Comparison of ENCODE assay signal across 10 mouse cellular contexts in the genomic region with DNA sequence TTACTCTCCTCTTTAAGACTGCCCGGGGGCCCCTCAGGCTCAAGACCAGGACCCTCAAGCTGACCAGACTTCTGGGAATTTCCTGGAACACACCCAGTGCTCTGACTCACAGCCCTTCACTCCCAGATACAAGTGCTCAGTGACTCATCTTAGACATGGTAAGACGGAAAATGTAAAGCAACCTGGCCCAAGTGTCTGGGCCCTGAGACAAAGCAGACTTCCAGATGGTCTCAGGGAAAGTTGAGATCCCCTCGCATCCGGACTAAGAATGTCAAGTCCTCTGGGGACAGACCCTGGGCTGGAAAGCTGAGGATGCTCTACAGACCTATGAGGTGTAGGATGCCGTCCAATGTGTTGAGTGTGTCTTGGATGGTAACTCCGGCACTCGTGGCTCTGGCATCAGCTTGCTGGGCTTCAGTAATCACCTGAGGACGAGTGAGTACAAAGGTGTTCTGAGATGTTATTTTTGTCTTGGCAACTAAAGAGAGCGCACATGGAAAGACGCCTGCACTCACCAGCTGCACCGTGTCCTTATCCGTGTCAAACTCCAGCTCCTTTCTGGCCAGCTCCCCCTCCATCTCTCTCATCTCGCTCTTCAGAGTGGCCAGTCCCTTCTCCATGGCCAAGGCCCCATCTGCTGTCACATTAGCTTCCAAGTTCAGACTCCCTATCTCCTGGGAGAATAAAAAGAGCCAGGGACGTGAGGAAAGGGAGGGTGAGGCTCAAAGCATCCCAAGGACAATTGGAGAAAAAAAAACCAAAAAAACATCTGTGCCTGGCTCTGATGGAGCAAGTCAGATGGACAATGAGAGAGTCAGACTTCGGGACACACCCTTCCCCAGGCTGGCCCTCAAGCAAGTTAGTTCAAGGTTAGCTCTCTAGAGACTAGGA. TPM values are rescaled to one million over a fixed set of nuclear protein-coding genes. Genes with fewer than 3 reads are reported as not detected.
DNase-seq lines count a peak whose midpoint lies in the region; ATAC-seq and TF ChIP-seq lines count a peak whose summit lies in the region.
"Had no signal": no experiment of that assay in that cellular context is flagged by ENCODE, and none has a peak within 500 bp of the region (broad histone marks: within the 10 kb centered on the region; RNA-seq: fewer than 3 reads in every experiment).

No protein-coding gene starts in this region.

- in situ Hi-C loops in Patski (cut with MboI; ENCODE audit: low pct_unique_long_range_greater_than_20kb) = loop anchor here (5.0 kb wide), 1 partner anchor 206 kb away; a partner anchor contains a TSS

- 58% methylated on average over 15 of the region's 15 CpGs for WGBS in intestine, embryonic 15.5 days
- WGBS in liver, embryonic 11.5 days = 77% methylated on average over 15 of the region's 15 CpGs

- H3K4me2 ChIP-seq in intestine, embryonic 15.5 days (replicated peaks) = no peak overlapping the region
- no peak overlapping the region for H3K4me2 ChIP-seq in liver, embryonic 11.5 days
- H3K4me2 ChIP-seq: liver, embryonic 15.5 days; neural tube, embryonic 13.5 days had no signal

- no peak overlapping the region for H3K9ac ChIP-seq in intestine, embryonic 15.5 days
- H3K9ac ChIP-seq in liver, embryonic 11.5 days (ENCODE audit: low read depth, low read length) = no peak overlapping the region
- H3K9ac ChIP-seq: liver, embryonic 15.5 days; neural tube, embryonic 13.5 days had no signal

- POLR2A ChIA-PET in Patski (lab: Charles Lee) = no interaction called here

- H3K4me3 ChIP-seq in intestine, embryonic 15.5 days (replicated peaks) = no peak overlapping the region
- H3K4me3 ChIP-seq in liver, embryonic 11.5 days (ENCODE audit: low read depth, low read length) = no peak overlapping the region
- H3K4me3 ChIP-seq: liver, embryonic 15.5 days; neural tube, embryonic 13.5 days had no signal

- TF ChIP-seq CTCF in Patski (IDR thresholded peaks at IDR 0.05) = no peak

- H3K36me3 ChIP-seq in intestine, embryonic 15.5 days = no peaks in the 10 kb centered on the region
- no peaks in the 10 kb centered on the region for H3K36me3 ChIP-seq in liver, embryonic 11.5 days (ENCODE audit: control insufficient read depth, insufficient read depth, low read length)
- H3K36me3 ChIP-seq: liver, embryonic 15.5 days; neural tube, embryonic 13.5 days had no signal

- peak overlapping the region; percentile 20; the same call in 1 of the 2 replicates for H3K27ac ChIP-seq in intestine, embryonic 15.5 days
- no peak overlapping the region for H3K27ac ChIP-seq in liver, embryonic 11.5 days (ENCODE audit: low read depth, low read length)
- H3K27ac ChIP-seq: liver, embryonic 15.5 days; neural tube, embryonic 13.5 days had no signal

- H3K9me3 ChIP-seq in intestine, embryonic 15.5 days = no peaks in the 10 kb centered on the region
- H3K9me3 ChIP-seq in liver, embryonic 11.5 days (ENCODE audit: control insufficient read depth, low read length) = no peaks in the 10 kb centered on the region
- H3K9me3 ChIP-seq: liver, embryonic 15.5 days; neural tube, embryonic 13.5 days had no signal

- no peaks in the 10 kb centered on the region for H3K27me3 ChIP-seq in Patski
- no peaks in the 10 kb centered on the region for H3K27me3 ChIP-seq in intestine, embryonic 15.5 days (replicated peaks)
- H3K27me3 ChIP-seq in liver, embryonic 11.5 days (replicated peaks; ENCODE audit: control insufficient read depth, insufficient read depth, low read length) = no peaks in the 10 kb centered on the region
- H3K27me3 ChIP-seq: liver, embryonic 15.5 days; neural tube, embryonic 13.5 days had no signal

- CTCF ChIA-PET in Patski (lab: Charles Lee) = interaction anchor here (1.3 to 1.7 kb wide), 2 partner anchors 9 to 86 kb away, joined by 4 read pairs; no protein-coding TSS in a partner anchor

- no peak for ATAC-seq in Patski
- peak; percentile 71 for ATAC-seq in intestine, embryonic 15.5 days
- no peak for ATAC-seq in liver, embryonic 11.5 days (replicated peaks; ENCODE audit: low FRiP score)

- DNase-seq in ES-CJ7 (ENCODE audit: low read depth, low spot score) = peak; percentile 50
- DNase-seq in Patski (ENCODE audit: low read depth, low spot score) = peak; percentile 86
- DNase-seq in gastrocnemius, postnatal 10 days = peak; percentile 29
- no peak for DNase-seq in layer of hippocampus, adult 18-20 months (ENCODE audit: low spot score in 2 of 2)
- DNase-seq in yolk sac, embryonic 10.5 days (ENCODE audit: low spot score) = no peak
- DNase-seq in liver, embryonic 11.5 days (ENCODE audit: low spot score) = no peak
- DNase-seq in spleen, postnatal 36 days (ENCODE audit: low spot score in 2 of 2) = no peak

- 0 out of 2 replicates have a peak, but pooled peaks cover 3% of the 10 kb centered on the region for H3K4me1 ChIP-seq in intestine, embryonic 15.5 days (replicated peaks)
- no peaks in the 10 kb centered on the region for H3K4me1 ChIP-seq in liver, embryonic 11.5 days (replicated peaks; ENCODE audit: control insufficient read depth, insufficient read depth, low read length)
- H3K4me1 ChIP-seq: liver, embryonic 15.5 days; neural tube, embryonic 13.5 days had no signal

RNA-seq across cellular contexts. Expression of a gene that starts 59.5 kb away (rescaled TPM):
- 5.6 TPM for polyA plus RNA-seq in Patski (2021)
- 1 to 10 TPM; 2.6 to 4.6 TPM for total RNA-seq in gastrocnemius, postnatal 10 days (2021)
- 7.2 and 7.3 TPM in 2 replicates for polyA plus RNA-seq in intestine, embryonic 15.5 days (2015; fragmentation: Nextera tagmentation; extraction: Ambion mirVana)
- 1 to 10 TPM; 1.7 to 2.8 TPM for total RNA-seq in layer of hippocampus, adult 18-20 months (2021)
- polyA plus RNA-seq in liver, embryonic 11.5 days (2014; fragmentation: Nextera tagmentation; extraction: Ambion mirVana) = 1.0 and 1.1 TPM in 2 replicates

Comparison
In these comparisons a context has a peak if more than half of its experiments do, and no peak if none do; other contexts are left out.
1. DNase-seq: peak in ES-CJ7 (single experiment), Patski (single experiment) and gastrocnemius, postnatal 10 days (single experiment); none in layer of hippocampus, adult 18-20 months (0 of 2), yolk sac, embryonic 10.5 days (single experiment), liver, embryonic 11.5 days (single experiment) and spleen, postnatal 36 days (0 of 2).